Comparison of ENCODE assay signal across 22 mouse cellular contexts in the genomic region with DNA sequence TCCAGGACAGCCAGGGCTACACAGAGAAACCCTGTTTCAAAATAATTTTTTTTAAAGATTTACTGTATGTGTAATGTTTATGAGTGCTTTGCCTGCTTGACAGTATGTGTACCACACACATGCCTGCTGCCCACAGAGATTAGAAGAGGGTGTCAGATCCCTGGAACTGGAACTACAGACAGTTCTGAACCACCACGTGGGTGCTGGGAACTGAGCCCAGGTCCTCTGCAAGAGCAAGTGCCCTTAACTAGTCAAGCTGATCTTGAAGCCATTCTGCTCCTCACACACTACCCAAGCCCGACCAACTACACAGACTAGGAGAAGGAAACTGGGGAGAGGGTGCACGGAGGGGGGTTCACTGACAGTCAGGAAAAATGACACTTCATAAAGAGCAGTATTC. TPM values are rescaled to one million over a fixed set of nuclear protein-coding genes. Genes with fewer than 3 reads are reported as not detected.
DNase-seq lines count a peak whose midpoint lies in the region; ATAC-seq and TF ChIP-seq lines count a peak whose summit lies in the region.
"Had no signal": no experiment of that assay in that cellular context is flagged by ENCODE, and none has a peak within 500 bp of the region (broad histone marks: within the 10 kb centered on the region; RNA-seq: fewer than 3 reads in every experiment).

No protein-coding gene starts in this region.

- no peaks in the 10 kb centered on the region for H3K79me2 ChIP-seq in heart, adult 2 months (replicated peaks; ENCODE audit: control insufficient read depth, insufficient read depth, low read length)

- H3K36me3 ChIP-seq in heart, adult 2 months (ENCODE audit: control insufficient read depth, insufficient read depth, low read length): peaks cover 13% of the 10 kb centered on the region
- H3K36me3 ChIP-seq in heart, embryonic 12.5 days: peaks cover 97% of the 10 kb centered on the region
- H3K36me3 ChIP-seq in midbrain, embryonic 15.5 days (replicated peaks): peaks cover 54% of the 10 kb centered on the region

- H3K4me2 ChIP-seq in heart, embryonic 12.5 days: no peak overlapping the region
- H3K4me2 ChIP-seq in midbrain, embryonic 15.5 days: no peak overlapping the region
- H3K4me2 ChIP-seq: embryonic facial prominence, embryonic 12.5 days; forebrain, embryonic 15.5 days; heart, embryonic 15.5 days; hindbrain, embryonic 14.5 days had no signal

- peak overlapping the region; percentile 82 for H3K27ac ChIP-seq in heart, adult 2 months
- no peak overlapping the region for H3K27ac ChIP-seq in heart, embryonic 12.5 days (ENCODE audit: poor library complexity, severe bottlenecking)
- peak overlapping the region; percentile 37; the same call in 1 of the 2 replicates for H3K27ac ChIP-seq in left cerebral cortex, adult 2 months
- no peak overlapping the region for H3K27ac ChIP-seq in midbrain, embryonic 15.5 days
- H3K27ac ChIP-seq: embryonic facial prominence, embryonic 12.5 days; forebrain, embryonic 15.5 days; heart, embryonic 15.5 days; hindbrain, embryonic 10.5 days; hindbrain, embryonic 14.5 days had no signal

- ATAC-seq in heart, embryonic 12.5 days (ENCODE audit: insufficient number of reproducible peaks, low FRiP score): no peak
- no peak for ATAC-seq in midbrain, embryonic 15.5 days (replicated peaks)
- ATAC-seq: forebrain, embryonic 15.5 days; inflammation-experienced regulatory T-cells, adult 6 months; intestine, postnatal 0 days had no signal

- H3K4me1 ChIP-seq in heart, adult 2 months (ENCODE audit: control insufficient read depth, insufficient read depth, low read length): peaks cover 4% of the 10 kb centered on the region; the same call in 1 of the 2 replicates
- H3K4me1 ChIP-seq in heart, embryonic 12.5 days (replicated peaks): no peaks in the 10 kb centered on the region
- H3K4me1 ChIP-seq in midbrain, embryonic 15.5 days: no peaks in the 10 kb centered on the region
- H3K4me1 ChIP-seq: embryonic facial prominence, embryonic 12.5 days; forebrain, embryonic 15.5 days; heart, embryonic 15.5 days had no signal

- no peak overlapping the region for H3K9ac ChIP-seq in heart, adult 2 months (ENCODE audit: low read depth, low read length)
- H3K9ac ChIP-seq in heart, embryonic 12.5 days: no peak overlapping the region
- H3K9ac ChIP-seq in midbrain, embryonic 15.5 days: no peak overlapping the region
- H3K9ac ChIP-seq: embryonic facial prominence, embryonic 12.5 days; forebrain, embryonic 15.5 days; heart, embryonic 15.5 days; hindbrain, embryonic 14.5 days had no signal

- H3K9me3 ChIP-seq in heart, embryonic 12.5 days (replicated peaks): no peaks in the 10 kb centered on the region
- no peaks in the 10 kb centered on the region for H3K9me3 ChIP-seq in midbrain, embryonic 15.5 days
- H3K9me3 ChIP-seq: embryonic facial prominence, embryonic 12.5 days; forebrain, embryonic 15.5 days; heart, embryonic 15.5 days; hindbrain, embryonic 10.5 days had no signal

- 62% methylated on average over 3 of the region's 3 CpGs for WGBS in heart, adult 2 months
- 84% methylated on average over 3 of the region's 3 CpGs for WGBS in heart, embryonic 12.5 days
- WGBS in midbrain, embryonic 15.5 days: 92% methylated on average over 3 of the region's 3 CpGs

- DNase-seq in gastrocnemius, postnatal 10 days: peak; percentile 36
- no peak for DNase-seq in gastrocnemius, postnatal 36 days
- peak in 1 of 2 experiments; percentile 55 for DNase-seq in heart, adult 2 months
- no peak for DNase-seq in left cerebral cortex, adult 2 months (ENCODE audit: extremely low spot score in 1 of 2, low spot score in 2 of 2)
- DNase-seq in left cerebral cortex, postnatal 36 days (ENCODE audit: low spot score in 2 of 2): no peak
- DNase-seq: adrenal gland, postnatal 10 days; cerebellum, adult 11 months; cerebellum, adult 8-10 months; cerebellum, postnatal 14 days; heart, postnatal 14 days had no signal

- no peak for TF ChIP-seq CTCF in heart, adult 2 months (IDR thresholded peaks at IDR 0.05)
- TF ChIP-seq CTCF in left cerebral cortex, adult 2 months (IDR thresholded peaks at IDR 0.05): no peak

- no peak overlapping the region for H3K4me3 ChIP-seq in heart, adult 2 months
- no peak overlapping the region for H3K4me3 ChIP-seq in heart, embryonic 12.5 days
- no peak overlapping the region for H3K4me3 ChIP-seq in left cerebral cortex, adult 2 months
- no peak overlapping the region for H3K4me3 ChIP-seq in midbrain, embryonic 15.5 days
- H3K4me3 ChIP-seq: embryonic facial prominence, embryonic 12.5 days; forebrain, embryonic 15.5 days; heart, embryonic 15.5 days; hindbrain, embryonic 10.5 days had no signal

- H3K27me3 ChIP-seq in heart, adult 2 months (ENCODE audit: control insufficient read depth, insufficient read depth, low read length): no peaks in the 10 kb centered on the region
- no peaks in the 10 kb centered on the region for H3K27me3 ChIP-seq in heart, embryonic 12.5 days (replicated peaks)
- no peaks in the 10 kb centered on the region for H3K27me3 ChIP-seq in midbrain, embryonic 15.5 days (replicated peaks)
- H3K27me3 ChIP-seq: embryonic facial prominence, embryonic 12.5 days; forebrain, embryonic 15.5 days; heart, embryonic 15.5 days had no signal

- intact Hi-C loops in gastrocnemius, postnatal 36 days (cut with DNase I): no loop called here
- intact Hi-C loops in heart, adult 2 months (cut with DNase I): no loop called here
- intact Hi-C loops in left cerebral cortex, adult 2 months (cut with DNase I): no loop called here
- intact Hi-C loops in left cerebral cortex, postnatal 36 days (cut with DNase I): no loop called here

- no peak for TF ChIP-seq POLR2A in heart, adult 2 months (IDR thresholded peaks at IDR 0.05; ENCODE audit: insufficient read depth, low read depth, low read length)

- TF ChIP-seq EP300 in heart, adult 2 months (IDR thresholded peaks at IDR 0.05; ENCODE audit: insufficient read depth, low read depth, low read length): 0 out of 2 replicates have a peak, but pooled peaks have one; percentile 40

RNA-seq across cellular contexts. Expression of gene Asb8, which starts 32.0 kb away (rescaled TPM):
- total RNA-seq in gastrocnemius, postnatal 10 days (2021): 100 to 1,000 TPM; 137 to 157 TPM
- total RNA-seq in gastrocnemius, postnatal 36 days (2021): 100 to 1,000 TPM; 107 to 122 TPM
- total RNA-seq in heart, adult 2 months (2021): 100 to 1,000 TPM; 105 to 118 TPM
- 104 and 172 TPM in 2 replicates for polyA plus RNA-seq in heart, adult 2 months (2012; rRNA removed)
- polyA plus RNA-seq in heart, embryonic 12.5 days (2016; fragmentation: Nextera tagmentation; extraction: Ambion mirVana): 76.2 and 78.9 TPM in 2 replicates
- 10 to 100 TPM; 46.2 to 51.8 TPM for total RNA-seq in left cerebral cortex, adult 2 months (2021)
- total RNA-seq in left cerebral cortex, postnatal 36 days (2021): 10 to 100 TPM; 48.0 to 54.0 TPM
- 60.5 and 63.3 TPM in 2 replicates for polyA plus RNA-seq in midbrain, embryonic 15.5 days (2015; fragmentation: Nextera tagmentation; extraction: Ambion mirVana)

RNA-seq across cellular contexts. Expression of gene Ccdc184, which starts 33.5 kb away (rescaled TPM):
- total RNA-seq in gastrocnemius, postnatal 10 days (2021): not detected
- total RNA-seq in gastrocnemius, postnatal 36 days (2021): not detected
- under 1 TPM; 0.52 to 0.63 TPM for total RNA-seq in heart, adult 2 months (2021)
- 0.61 and 0.94 TPM in 2 replicates for polyA plus RNA-seq in heart, adult 2 months (2012; rRNA removed)
- polyA plus RNA-seq in heart, embryonic 12.5 days (2016; fragmentation: Nextera tagmentation; extraction: Ambion mirVana): 1.4 TPM in 2 replicates
- 10 to 100 TPM; 20.6 to 21.8 TPM for total RNA-seq in left cerebral cortex, adult 2 months (2021)
- total RNA-seq in left cerebral cortex, postnatal 36 days (2021): 10 to 100 TPM; 17.9 to 19.9 TPM
- polyA plus RNA-seq in midbrain, embryonic 15.5 days (2015; fragmentation: Nextera tagmentation; extraction: Ambion mirVana): 113 and 118 TPM in 2 replicates
- total RNA-seq: common myeloid progenitor, adult 5-6 weeks; granulocyte monocyte progenitor cell, adult 5-6 weeks; MEL had no signal

RNA-seq across cellular contexts. Expression of gene Senp1, which starts 39.9 kb away (rescaled TPM):
- total RNA-seq in gastrocnemius, postnatal 10 days (2021): 10 to 100 TPM in 1 of 2 experiments, 1 to 10 TPM in 1; 9.6 to 13.3 TPM
- total RNA-seq in gastrocnemius, postnatal 36 days (2021): 1 to 10 TPM; 6.0 to 8.1 TPM
- total RNA-seq in heart, adult 2 months (2021): 1 to 10 TPM; 9.8 to 10.0 TPM
- polyA plus RNA-seq in heart, adult 2 months (2012; rRNA removed): 5.3 and 10.1 TPM in 2 replicates
- polyA plus RNA-seq in heart, embryonic 12.5 days (2016; fragmentation: Nextera tagmentation; extraction: Ambion mirVana): 26.9 and 30.1 TPM in 2 replicates
- total RNA-seq in left cerebral cortex, adult 2 months (2021): 10 to 100 TPM; 13.6 to 15.6 TPM
- total RNA-seq in left cerebral cortex, postnatal 36 days (2021): 10 to 100 TPM in 1 of 2 experiments, 1 to 10 TPM in 1; 9.8 to 14.5 TPM
- 23.2 and 24.3 TPM in 2 replicates for polyA plus RNA-seq in midbrain, embryonic 15.5 days (2015; fragmentation: Nextera tagmentation; extraction: Ambion mirVana)

RNA-seq across cellular contexts. Expression of gene Pfkm, which starts 41.1 kb away (rescaled TPM):
- 1,000 to 10,000 TPM; 1,073 to 1,245 TPM for total RNA-seq in gastrocnemius, postnatal 10 days (2021)
- 1,000 to 10,000 TPM; 2,575 to 2,874 TPM for total RNA-seq in gastrocnemius, postnatal 36 days (2021)
- 100 to 1,000 TPM; 800 to 921 TPM for total RNA-seq in heart, adult 2 months (2021)
- polyA plus RNA-seq in heart, adult 2 months (2012; rRNA removed): 521 and 828 TPM in 2 replicates
- polyA plus RNA-seq in heart, embryonic 12.5 days (2016; fragmentation: Nextera tagmentation; extraction: Ambion mirVana): 80.3 and 82.2 TPM in 2 replicates
- total RNA-seq in left cerebral cortex, adult 2 months (2021): 100 to 1,000 TPM; 379 to 387 TPM
- total RNA-seq in left cerebral cortex, postnatal 36 days (2021): 100 to 1,000 TPM; 381 to 455 TPM
- polyA plus RNA-seq in midbrain, embryonic 15.5 days (2015; fragmentation: Nextera tagmentation; extraction: Ambion mirVana): 91.6 and 94.5 TPM in 2 replicates

Comparison
In these comparisons a context has a peak if more than half of its experiments do, and no peak if none do; other contexts are left out.
1. H3K27ac ChIP-seq: peak in heart, adult 2 months (single experiment) and left cerebral cortex, adult 2 months (single experiment); none in heart, embryonic 12.5 days (single experiment) and midbrain, embryonic 15.5 days (single experiment).
2. RNA of gene Ccdc184, which starts 33.5 kb away (total RNA-seq): 20.6 to 21.8 TPM in left cerebral cortex, adult 2 months and 17.9 to 19.9 TPM in left cerebral cortex, postnatal 36 days; 0.52 to 0.63 TPM in heart, adult 2 months, not detected in gastrocnemius, postnatal 10 days and not detected in gastrocnemius, postnatal 36 days; every median in the first group is over 10 times any median in the second.